In genomic region chr11:43528078-43528682, GRCm38 (mm10) we compare ENCODE assay signal across 8 mouse cellular contexts. TPM values are rescaled to one million over a fixed set of nuclear protein-coding genes. Genes with fewer than 3 reads are reported as not detected.
DNase-seq lines count a peak whose midpoint lies in the region; ATAC-seq lines count a peak whose summit lies in the region.

No protein-coding gene starts in this region.

- peaks cover 9 to 35% of the 10 kb centered on the region in 2 experiments for H3K4me1 ChIP-seq in heart, embryonic 14.5 days (ENCODE audit: control insufficient read depth in 2 of 2, insufficient read depth in 2 of 2, low read length in 2 of 2)
- peaks cover 39% of the 10 kb centered on the region for H3K4me1 ChIP-seq in hindbrain, embryonic 13.5 days (replicated peaks)

- intact Hi-C loops in heart, postnatal 25 days (cut with DNase I), result loop anchor here (5.0 kb wide), 1 partner anchor 39 kb away; no protein-coding TSS in a partner anchor

- peak overlapping the region; percentile 69 to 86 for H3K4me3 ChIP-seq in heart, embryonic 14.5 days (ENCODE audit: control insufficient read depth in 1 of 2, insufficient read depth in 1 of 2, low read depth in 1 of 2, low read length in 2 of 2)
- peak overlapping the region; percentile 78 for H3K4me3 ChIP-seq in hindbrain, embryonic 13.5 days

- H3K36me3 ChIP-seq in heart, embryonic 14.5 days (ENCODE audit: control insufficient read depth, insufficient read depth, low read length), result peaks cover 25% of the 10 kb centered on the region
- H3K36me3 ChIP-seq in hindbrain, embryonic 13.5 days, result 0 out of 2 replicates have a peak, but pooled peaks cover under 1% of the 10 kb centered on the region

- no peak for ATAC-seq in heart, embryonic 14.5 days (ENCODE audit: insufficient number of reproducible peaks, insufficient read depth, low FRiP score, low read depth)
- ATAC-seq in common myeloid progenitor, adult 5-6 weeks (replicated peaks; ENCODE audit: low read depth, poor library complexity, severe bottlenecking), result peak; percentile 46
- ATAC-seq in hindbrain, embryonic 13.5 days (ENCODE audit: low FRiP score), result peak; percentile 40
- no peak for ATAC-seq in monocyte, adult 5-6 weeks (replicated peaks; ENCODE audit: insufficient number of reproducible peaks, low FRiP score, low TSS enrichment, poor library complexity, severe bottlenecking)

- H3K27ac ChIP-seq in heart, embryonic 14.5 days (replicated peaks in 1 of 2; ENCODE audit: control insufficient read depth in 1 of 2, insufficient read depth in 1 of 2, low read depth in 2 of 2, low read length in 2 of 2), result peak overlapping the region; percentile 89 to 90
- peak overlapping the region; percentile 89 for H3K27ac ChIP-seq in hindbrain, embryonic 13.5 days

- no peaks in the 10 kb centered on the region for H3K9me3 ChIP-seq in heart, embryonic 14.5 days (ENCODE audit: control insufficient read depth, low read length)
- no peaks in the 10 kb centered on the region for H3K9me3 ChIP-seq in hindbrain, embryonic 13.5 days

- DNase-seq in heart, postnatal 25 days (ENCODE audit: low spot score), result no peak
- peak; percentile 42 to 48 for DNase-seq in B cell, adult 2 months
- DNase-seq in lung, postnatal 25 days (ENCODE audit: low spot score), result peak; percentile 11
- no peak for DNase-seq in cerebellum, adult 18-20 months

- under 1% methylated on average over 24 of the region's 25 CpGs for WGBS in heart, embryonic 14.5 days
- under 1% methylated on average over 25 of the region's 25 CpGs for WGBS in hindbrain, embryonic 13.5 days

- no peaks in the 10 kb centered on the region for H3K27me3 ChIP-seq in heart, embryonic 14.5 days (ENCODE audit: control insufficient read depth, insufficient read depth, low read length)
- H3K27me3 ChIP-seq in hindbrain, embryonic 13.5 days, result no peaks in the 10 kb centered on the region

- H3K9ac ChIP-seq in heart, embryonic 14.5 days (ENCODE audit: low read length), result peak overlapping the region; percentile 90
- peak overlapping the region; percentile 84 for H3K9ac ChIP-seq in hindbrain, embryonic 13.5 days

- H3K4me2 ChIP-seq in heart, embryonic 14.5 days (ENCODE audit: low read length), result peak overlapping the region; percentile 85
- peak overlapping the region; percentile 97 for H3K4me2 ChIP-seq in hindbrain, embryonic 13.5 days

RNA-seq across cellular contexts. Expression of gene Ccnjl, which starts 0.4 kb away (rescaled TPM):
- polyA plus RNA-seq in heart, embryonic 14.5 days (2014; fragmentation: Nextera tagmentation; extraction: Ambion mirVana), result 20.3 and 21.1 TPM in 2 replicates
- total RNA-seq in heart, postnatal 25 days (2021), result 1 to 10 TPM; 2.3 to 3.5 TPM
- 0.69 TPM in 1 of 2 replicates, not detected in the other for total RNA-seq in common myeloid progenitor, adult 5-6 weeks (2017)
- 18.5 and 20.8 TPM in 2 replicates for polyA plus RNA-seq in hindbrain, embryonic 13.5 days (2015; fragmentation: Nextera tagmentation; extraction: Ambion mirVana)
- total RNA-seq in monocyte, adult 5-6 weeks (2017), result not detected in 3 replicates

RNA-seq across cellular contexts. Expression of gene C1qtnf2, which starts 54.1 kb away (rescaled TPM):
- 4.7 and 5.3 TPM in 2 replicates for polyA plus RNA-seq in heart, embryonic 14.5 days (2014; fragmentation: Nextera tagmentation; extraction: Ambion mirVana)
- 1 to 10 TPM; 6.7 to 6.9 TPM for total RNA-seq in heart, postnatal 25 days (2021)
- not detected in 2 replicates for total RNA-seq in common myeloid progenitor, adult 5-6 weeks (2017)
- 8.0 and 8.3 TPM in 2 replicates for polyA plus RNA-seq in hindbrain, embryonic 13.5 days (2015; fragmentation: Nextera tagmentation; extraction: Ambion mirVana)
- not detected in 3 replicates for total RNA-seq in monocyte, adult 5-6 weeks (2017)

RNA-seq across cellular contexts. Expression of gene 4933415A04Rik, which starts 58.7 kb away (rescaled TPM):
- 5.3 and 5.7 TPM in 2 replicates for polyA plus RNA-seq in heart, embryonic 14.5 days (2014; fragmentation: Nextera tagmentation; extraction: Ambion mirVana)
- total RNA-seq in heart, postnatal 25 days (2021), result under 1 TPM; 0.49 to 0.67 TPM
- 0.34 TPM in 1 of 2 replicates, not detected in the other for total RNA-seq in common myeloid progenitor, adult 5-6 weeks (2017)
- polyA plus RNA-seq in hindbrain, embryonic 13.5 days (2015; fragmentation: Nextera tagmentation; extraction: Ambion mirVana), result 6.1 and 7.2 TPM in 2 replicates
- total RNA-seq in monocyte, adult 5-6 weeks (2017), result not detected in 3 replicates

Comparison
In these comparisons a context has a peak if more than half of its experiments do, and no peak if none do; other contexts are left out.
1. ATAC-seq: peak in common myeloid progenitor, adult 5-6 weeks (single experiment) and hindbrain, embryonic 13.5 days (single experiment); none in heart, embryonic 14.5 days (single experiment) and monocyte, adult 5-6 weeks (single experiment).
2. DNase-seq: peak in B cell, adult 2 months (2 of 2) and lung, postnatal 25 days (single experiment); none in heart, postnatal 25 days (single experiment) and cerebellum, adult 18-20 months (0 of 2).